Mouse (Mus musculus) liver, adult 2 months (tissue): ENCODE measurements at regions not wholly inside any gene's neighbourhood (a gene's known extent, or its start where the extent isn't known, plus 50 kb on each side); places are given as distances from the start of the nearest gene placed in this dataset.

Experiments
- CTCF ChIP-seq: fragments of 200-500 bp; IDR thresholded peaks from 2 replicates; pipeline ENCODE4 v1.5.1; 2011; ENCODE audit warnings: low read depth, low read length, control low read depth
- POLR2A ChIP-seq: fragments of 200-500 bp; IDR thresholded peaks from 2 replicates; pipeline ENCODE4 v1.6.1; 2011; ENCODE audit warnings: low read length, control low read depth; ENCODE audit not compliant: insufficient read depth; ENCODE audit errors: extremely low read depth

DNA sequence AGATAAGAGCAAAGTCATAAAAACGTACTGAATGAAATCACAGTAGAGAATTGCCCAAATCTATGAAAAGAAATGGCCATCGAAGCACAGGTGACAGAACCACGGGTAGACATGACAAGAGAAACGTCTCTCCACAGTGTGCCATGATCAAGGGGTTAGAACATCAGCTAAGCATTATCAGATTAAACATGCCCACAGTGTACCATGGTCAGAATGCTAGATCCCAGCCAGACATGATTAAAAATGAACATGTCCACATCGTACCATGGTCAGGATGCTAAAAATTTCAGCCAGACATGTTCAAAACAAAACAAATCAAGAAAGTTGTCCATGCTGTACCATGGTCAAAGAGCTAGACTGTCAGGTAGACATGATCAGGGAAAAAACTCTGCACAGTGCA is 106.8 kb downstream of the S1pr1 start:
- TF ChIP-seq CTCF = no peak
- TF ChIP-seq POLR2A = no peak
